Mouse (Mus musculus): ENCODE data around the gene Tspan4.

The Tspan4 gene

DNA sequence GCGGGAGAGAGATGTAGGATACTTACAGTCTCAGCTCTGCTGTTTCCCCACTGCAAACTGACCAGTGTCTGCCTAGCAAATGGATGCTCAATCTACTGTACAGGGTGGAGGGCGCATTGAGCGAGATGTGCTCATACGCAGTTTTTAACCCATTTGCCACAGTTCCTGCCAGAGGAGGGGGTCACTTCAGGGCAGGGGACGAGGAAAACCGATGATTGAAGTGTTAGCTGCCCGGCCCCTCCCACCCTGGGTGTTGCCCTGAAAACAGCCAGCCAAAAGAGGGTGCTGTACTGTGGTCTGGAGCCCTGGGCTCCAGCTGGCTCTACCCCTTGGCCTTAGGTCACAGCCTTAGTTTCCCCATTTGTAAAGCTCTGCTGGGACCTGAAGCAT, 1.9 kb downstream of the Tspan4 start:
- DNase-seq (ENCODE audit: low spot score) = no peak

DNA sequence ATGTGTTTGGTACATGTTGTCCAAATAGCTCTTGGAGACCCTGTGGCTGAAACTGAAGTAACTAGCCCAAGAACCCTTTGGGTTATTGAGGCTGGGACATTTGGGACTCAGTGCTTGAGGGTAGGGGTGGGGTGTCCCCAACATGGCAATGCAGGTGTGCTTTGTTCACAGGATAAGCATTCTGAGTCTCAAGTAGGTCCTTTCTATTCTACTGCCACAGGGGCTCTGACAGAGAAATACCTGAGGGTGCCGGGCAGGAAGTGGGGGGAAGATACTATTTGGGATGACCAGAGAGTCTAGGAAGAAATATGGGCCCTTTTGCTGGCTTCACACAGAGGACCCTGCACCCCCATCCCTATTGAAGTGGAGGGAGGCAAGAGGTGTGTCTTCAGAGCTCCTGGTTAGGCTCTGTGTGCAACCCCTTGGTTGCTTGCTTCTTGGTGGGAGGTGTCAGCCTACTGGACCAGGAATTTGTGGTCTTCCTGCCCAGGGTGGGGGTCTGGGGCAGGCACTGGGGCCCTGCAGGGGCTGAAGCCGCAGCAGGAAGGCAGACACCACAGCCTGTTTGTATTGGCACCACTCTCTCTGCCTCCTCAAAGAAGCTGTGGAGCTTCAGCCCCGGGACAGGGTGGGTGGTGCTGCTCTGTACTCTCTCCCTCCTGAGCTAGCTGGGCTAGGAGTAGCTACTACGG, 2.7 kb downstream of the Tspan4 start:
- DNase-seq (ENCODE audit: low spot score) = no peak

DNA sequence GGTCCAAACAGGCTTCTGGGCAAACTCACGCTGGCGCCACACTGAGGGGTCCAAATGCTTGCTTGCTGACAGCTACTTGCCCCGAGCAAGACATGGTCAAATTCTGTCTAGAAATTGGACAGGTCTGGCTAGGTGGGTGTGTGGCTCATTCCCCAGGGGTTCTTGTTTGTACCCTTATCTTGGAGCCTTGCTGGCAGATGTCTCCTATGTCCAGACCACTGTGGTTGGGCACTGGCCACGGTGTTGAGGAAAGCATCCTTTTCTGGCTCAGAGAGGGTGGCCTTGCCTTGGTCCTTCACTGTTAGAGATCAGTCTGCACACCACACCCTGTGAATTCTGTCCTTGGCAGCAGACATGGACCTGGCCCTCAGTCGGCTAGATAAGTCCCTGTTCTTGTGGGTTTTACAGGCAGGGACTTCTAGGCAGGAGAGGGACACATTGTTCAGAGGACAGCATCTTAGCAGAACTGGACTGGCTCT, 3.3 kb downstream of the Tspan4 start:
- no peak for DNase-seq (ENCODE audit: low spot score)

DNA sequence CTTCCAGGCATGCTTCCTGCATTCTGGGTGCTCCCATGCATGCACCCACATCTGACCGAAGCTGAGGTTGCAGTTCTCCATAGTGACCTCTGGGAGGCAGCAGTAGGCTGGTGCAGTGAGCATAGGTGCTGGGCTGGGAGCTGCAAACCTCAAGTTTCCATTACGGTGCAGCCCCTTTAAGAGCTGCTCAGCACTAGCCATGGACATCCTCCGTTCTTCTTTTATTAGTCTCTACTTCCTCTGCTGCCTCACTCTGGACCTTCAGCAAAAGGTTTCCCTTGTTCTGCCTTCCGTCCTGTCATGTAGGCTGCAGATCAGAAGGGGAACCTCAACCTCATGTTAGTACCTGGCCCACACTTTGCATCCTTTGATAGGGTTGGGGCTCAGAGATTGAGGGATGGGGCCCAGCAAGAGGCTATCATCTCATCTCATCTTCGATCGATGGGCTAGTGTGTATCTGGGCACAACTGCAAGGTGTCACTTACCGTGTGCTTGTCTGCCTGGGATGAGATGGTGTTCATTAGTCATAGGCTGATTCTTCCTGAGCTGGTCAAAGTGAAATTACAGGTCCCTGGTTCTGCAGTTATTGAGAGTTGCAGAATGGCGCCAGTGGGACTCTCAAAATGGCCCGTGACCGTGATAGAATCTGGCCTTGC, 5.9 kb downstream of the Tspan4 start:
- no peak for DNase-seq (ENCODE audit: low spot score)

DNA sequence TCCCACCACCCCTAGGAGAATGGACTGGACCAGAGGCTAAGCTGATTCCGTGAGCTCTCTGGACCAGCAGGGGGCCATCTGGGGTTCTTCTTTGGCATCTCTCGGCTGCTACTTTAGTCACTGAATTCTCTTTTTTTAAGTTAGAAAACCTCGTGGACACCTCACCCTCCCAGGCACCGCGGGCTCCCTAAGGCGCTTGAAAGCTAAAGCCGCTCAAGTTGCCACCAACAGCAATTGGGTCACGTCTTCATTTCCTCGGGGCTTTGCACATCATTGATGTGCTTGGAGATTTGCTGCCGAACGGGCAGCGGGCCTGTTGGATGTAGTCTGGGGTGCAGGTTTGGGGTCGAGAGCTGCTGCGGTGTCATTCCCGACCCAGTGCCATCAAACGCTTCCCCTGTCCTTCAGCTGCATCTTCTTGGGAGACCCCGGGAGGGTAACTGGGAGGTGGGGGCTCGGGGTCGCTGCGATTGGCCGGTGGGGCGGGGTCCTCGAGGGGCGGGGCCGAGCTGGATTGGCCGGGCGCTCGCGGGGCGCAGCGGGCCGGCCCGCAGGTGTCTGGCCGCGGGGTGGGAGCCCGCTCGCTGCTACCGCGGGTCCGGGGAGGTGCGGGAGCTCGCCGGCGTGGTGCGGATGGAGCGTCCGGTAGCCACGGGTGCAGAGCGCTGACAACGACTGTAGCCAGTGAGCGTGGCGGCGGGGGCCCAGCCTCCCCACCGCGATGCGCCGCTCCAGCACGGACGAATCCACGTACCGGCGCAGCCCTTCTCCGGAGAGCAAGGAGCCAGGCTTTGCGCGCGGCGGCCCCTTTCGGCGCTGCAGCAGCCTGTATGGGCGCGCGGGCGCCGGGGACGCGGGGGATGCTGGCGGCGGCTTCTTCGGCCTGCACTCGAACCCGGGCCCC, 6.7 kb downstream of the Tspan4 start:
- DNase-seq (ENCODE audit: low spot score) = no peak

GRCm38 (mm10) chr7:141482531-141483024, 7.5 kb downstream of the Tspan4 start:
- DNase-seq (ENCODE audit: low spot score) = no peak

- no peak for DNase-seq (ENCODE audit: low spot score)
Observed at GRCm38 (mm10) chr7:141483114-141483653, 8.1 kb downstream of the Tspan4 start.

GRCm38 (mm10) chr7:141484186-141485120, 9.4 kb downstream of the Tspan4 start:
- DNase-seq (ENCODE audit: low spot score) = no peak

- no peak for DNase-seq (ENCODE audit: low spot score)
Observed at GRCm38 (mm10) chr7:141485186-141485585, 10.1 kb downstream of the Tspan4 start.

GRCm38 (mm10) chr7:141485606-141486005, 10.6 kb downstream of the Tspan4 start:
- no peak for DNase-seq (ENCODE audit: low spot score)

- DNase-seq (ENCODE audit: low spot score) = no peak
Observed at GRCm38 (mm10) chr7:141486239-141486638, 11.2 kb downstream of the Tspan4 start.

DNA sequence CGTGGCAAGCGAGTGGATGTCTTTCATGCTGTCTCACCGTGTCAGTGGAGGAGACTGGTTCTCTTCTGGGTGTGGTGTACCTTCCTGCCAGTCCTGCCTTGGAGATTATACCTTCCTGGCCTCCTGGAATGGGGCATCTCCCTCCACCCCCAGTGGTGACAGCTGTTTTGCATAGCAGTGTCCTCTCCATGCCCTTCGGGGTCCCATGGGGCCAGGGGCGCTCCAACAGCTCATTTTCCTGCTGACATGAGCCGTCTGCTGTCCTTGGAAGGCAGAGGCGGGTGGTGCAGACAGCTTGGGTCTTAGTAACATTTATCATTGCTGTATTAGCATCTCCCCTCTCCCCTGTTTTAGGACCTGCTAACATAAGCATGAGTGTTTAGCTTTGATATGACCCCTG, 12.1 kb downstream of the Tspan4 start:
- no peak for DNase-seq (ENCODE audit: low spot score)

DNA sequence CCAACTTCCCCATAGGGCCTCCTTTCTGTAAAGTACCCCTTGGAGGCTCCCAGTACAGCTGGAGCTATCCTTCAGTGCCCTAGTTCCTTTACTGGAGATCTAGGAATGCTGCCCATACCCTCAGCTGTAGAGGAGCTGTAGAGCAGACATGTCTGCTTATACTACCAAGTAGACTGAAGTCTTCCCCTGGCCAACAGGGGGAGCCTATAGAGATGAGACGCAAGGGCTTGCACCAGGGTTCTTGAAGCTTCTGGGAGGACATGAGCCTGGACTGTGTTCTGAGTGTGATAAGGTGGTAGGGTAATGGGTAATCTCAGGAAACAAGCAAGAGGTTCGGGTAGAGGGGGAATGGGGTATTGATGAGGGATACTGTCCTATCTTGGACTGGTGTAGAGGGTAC, 16.1 kb downstream of the Tspan4 start:
- no peak for DNase-seq (ENCODE audit: low spot score)

DNA sequence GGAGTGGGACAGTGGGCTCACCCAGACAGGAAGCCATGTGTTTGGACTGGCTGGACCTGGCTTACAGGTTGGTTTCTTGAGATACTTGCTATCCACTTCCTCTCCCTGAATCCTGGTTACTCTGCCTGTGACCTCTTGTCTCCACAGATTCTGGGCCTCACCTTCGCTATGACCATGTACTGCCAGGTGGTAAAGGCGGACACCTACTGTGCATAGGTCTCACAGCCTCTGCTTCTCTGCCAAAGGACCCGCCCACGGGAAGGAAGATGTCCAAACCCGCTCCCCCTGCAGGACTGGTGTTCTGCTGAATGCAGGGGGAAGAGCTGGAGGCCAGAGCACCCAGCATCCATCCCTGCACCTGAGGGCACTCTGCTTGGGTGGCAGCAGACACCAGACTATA, 17.7 kb downstream of the Tspan4 start:
- DNase-seq (ENCODE audit: low spot score) = no peak

DNA sequence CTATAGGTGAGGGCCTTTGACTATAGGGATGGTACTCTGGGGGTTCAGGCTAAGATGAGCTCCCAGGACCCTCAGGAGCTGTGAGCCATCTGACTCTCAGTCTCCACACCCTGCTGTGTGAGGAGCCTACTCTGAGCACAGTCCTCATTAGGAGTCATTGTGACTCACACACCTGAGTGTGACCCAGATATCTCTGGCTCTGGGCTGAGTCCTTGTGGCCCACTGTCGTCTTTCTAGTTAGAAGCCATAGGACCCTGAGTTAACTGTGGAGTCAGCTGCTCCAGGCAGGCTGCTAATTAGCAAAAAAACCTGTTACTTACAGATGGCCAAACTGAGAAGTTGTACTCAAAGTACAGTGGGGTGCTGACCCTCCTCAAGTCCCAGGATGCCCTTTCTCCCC, 18.7 kb downstream of the Tspan4 start:
- DNase-seq (ENCODE audit: low spot score) = no peak

GRCm38 (mm10) chr7:141495379-141495778, 20.3 kb downstream of the Tspan4 start:
- no peak for DNase-seq (ENCODE audit: low spot score)

DNA sequence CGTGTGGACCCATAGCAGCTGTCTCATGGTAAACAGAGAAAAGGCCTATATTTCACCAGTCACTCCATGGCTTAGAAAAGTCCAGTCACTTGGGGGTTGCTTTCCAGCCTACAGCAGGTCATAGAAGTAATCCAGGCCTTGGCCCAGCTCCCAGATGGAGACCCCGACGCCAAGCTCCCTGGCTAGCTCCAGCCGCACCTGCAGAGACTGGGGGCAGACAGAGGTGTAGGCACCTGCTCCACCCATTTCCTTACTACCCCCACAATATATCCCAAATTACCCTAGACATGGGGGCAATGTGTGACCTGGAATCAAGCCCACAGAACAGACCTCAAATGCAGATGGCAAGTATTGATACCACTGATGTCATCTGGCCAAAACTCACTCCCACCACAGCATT, 20.9 kb downstream of the Tspan4 start:
- DNase-seq (ENCODE audit: low spot score) = no peak

GRCm38 (mm10) chr7:141497600-141497999, 22.6 kb downstream of the Tspan4 start:
- DNase-seq (ENCODE audit: low spot score) = no peak

- DNase-seq (ENCODE audit: low spot score) = no peak
Observed at GRCm38 (mm10) chr7:141501820-141502555, 26.9 kb downstream of the Tspan4 start.

DNA sequence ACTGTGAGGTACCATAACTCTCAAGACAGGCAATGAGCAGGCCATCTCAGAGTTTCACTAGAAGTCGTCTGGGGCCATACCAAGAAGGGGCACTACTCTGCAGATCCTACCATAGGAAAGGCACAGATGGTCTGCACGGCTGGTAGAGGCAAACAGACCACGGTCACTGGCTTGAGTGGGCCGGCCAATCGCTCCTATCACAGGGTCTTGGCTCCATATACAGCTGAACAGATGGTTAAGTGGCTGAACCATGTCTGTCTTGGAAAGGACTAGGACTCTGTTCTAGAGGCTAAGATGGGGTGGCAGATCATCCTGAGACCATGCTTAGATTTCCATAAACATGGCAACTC, 27.5 kb downstream of the Tspan4 start:
- DNase-seq (ENCODE audit: low spot score) = no peak

- no peak for DNase-seq (ENCODE audit: low spot score)
Observed at GRCm38 (mm10) chr7:141506278-141506677, 31.2 kb downstream of the Tspan4 start.

Measured in ovary, postnatal 10 days (tissue).